Mouse (Mus musculus): ENCODE measurements at regions not wholly inside any gene's neighbourhood (a gene's known extent, or its start where the extent isn't known, plus 50 kb on each side); places are given as distances from the start of the nearest gene placed in this dataset.

DNA sequence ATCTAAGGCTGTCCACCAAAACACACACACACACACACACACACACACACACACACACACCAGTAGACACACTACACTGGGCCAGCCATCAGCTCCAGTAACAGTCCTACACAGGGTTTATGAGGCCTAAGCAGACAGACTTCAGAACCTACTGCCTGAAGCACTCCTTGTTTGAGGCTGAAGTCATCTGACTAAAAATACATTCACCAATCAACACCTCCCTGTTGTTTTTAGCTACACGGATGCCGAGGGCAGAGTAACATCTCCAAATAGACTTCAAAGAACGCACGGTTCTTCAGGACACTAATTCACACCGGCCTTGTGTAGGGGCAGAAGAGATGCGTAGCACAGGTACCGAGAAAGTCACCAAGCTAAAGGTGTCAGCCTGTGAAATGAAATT lies 282.2 kb downstream of the Pik3r1 start:
- no peak overlapping the region for H3K4me3 ChIP-seq (replicated peaks in 1 of 3; ENCODE audit: low read depth in 2 of 3, low read length in 2 of 3, poor library complexity in 1 of 3)
- no peak overlapping the region for H3K27ac ChIP-seq (ENCODE audit: insufficient read depth, low read depth)
- no peak overlapping the region for H3K9ac ChIP-seq (ENCODE audit: insufficient read depth, low read depth)
- H3K79me2 ChIP-seq (replicated peaks; ENCODE audit: control insufficient read depth, extremely low read depth, insufficient read depth, poor library complexity, severe bottlenecking), result no peaks in the 10 kb centered on the region
- H3K4me1 ChIP-seq (ENCODE audit: control insufficient read depth in 1 of 2, insufficient read depth in 2 of 2), result peaks cover 4 to 31% of the 10 kb centered on the region in 2 experiments; a peak in 3 of 4 replicates
- DNase-seq (ENCODE audit: extremely low read depth), result no peak
- no peak overlapping the region for H3K4me2 ChIP-seq (ENCODE audit: insufficient read depth, low read depth, poor library complexity, severe bottlenecking)
- in situ Hi-C loops (cut with MboI; ENCODE audit: low pct_ligation_motif_present, low pct_unique_long_range_greater_than_20kb, low sequenced_read_pairs) (no loop called here), dilution Hi-C loops (cut with MboI; ENCODE audit: extremely low pct_ligation_motif_present, extremely low pct_unique_long_range_greater_than_20kb, low sequenced_read_pairs) (no loop called here)
- no peaks in the 10 kb centered on the region for H3K36me3 ChIP-seq (replicated peaks in 1 of 2; ENCODE audit: control insufficient read depth in 1 of 2, insufficient read depth in 1 of 2, low read length in 1 of 2)
- no peaks in the 10 kb centered on the region for H3K9me3 ChIP-seq (replicated peaks; ENCODE audit: low read length)
- no peak for TF ChIP-seq JUND (conservative IDR thresholded peaks at IDR 0.05; ENCODE audit: low read depth, low read length)
- no peak for TF ChIP-seq MXI1 (IDR thresholded peaks at IDR 0.05; ENCODE audit: low read depth, low read length)
- no peak for TF ChIP-seq NELFE (IDR thresholded peaks at IDR 0.05; ENCODE audit: low read depth, low read length)
- TF ChIP-seq ETS1 (conservative IDR thresholded peaks at IDR 0.05; ENCODE audit: low read depth, low read length), result no peak
- TF ChIP-seq EP300 (IDR thresholded peaks at IDR 0.05; ENCODE audit: low read length), result no peak
- TF ChIP-seq BHLHE40 (IDR thresholded peaks at IDR 0.05; ENCODE audit: low read depth, low read length), result no peak
- TF ChIP-seq ZC3H11A (IDR thresholded peaks at IDR 0.05; ENCODE audit: low read depth, low read length), result no peak
- no peak for TF ChIP-seq MAX (IDR thresholded peaks at IDR 0.05; ENCODE audit: low read length)
- H3K27me3 ChIP-seq (replicated peaks), result no peaks in the 10 kb centered on the region

DNA sequence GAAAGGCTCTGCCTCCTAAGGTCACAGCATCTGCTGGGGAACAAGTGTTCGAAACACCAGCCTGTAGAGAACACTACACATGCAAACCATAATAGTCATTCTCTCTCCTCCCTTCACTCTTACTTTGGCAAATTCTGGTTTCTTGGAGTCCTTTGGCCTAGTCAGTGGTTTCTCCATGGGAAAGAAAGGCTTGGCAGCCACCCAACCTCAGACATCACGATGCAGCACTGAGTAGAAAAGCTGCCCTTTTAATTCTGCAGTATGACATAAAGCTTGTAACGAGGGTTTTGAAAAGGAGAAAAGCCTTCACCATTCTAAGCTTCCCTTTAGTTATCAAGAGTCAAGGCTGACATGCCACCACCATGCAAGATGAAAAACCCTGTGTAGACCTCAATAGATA lies 284.2 kb downstream of the Pik3r1 start:
- DNase-seq (ENCODE audit: extremely low read depth), result no peak
- H3K4me2 ChIP-seq (ENCODE audit: insufficient read depth, low read depth, poor library complexity, severe bottlenecking), result no peak overlapping the region
- H3K27ac ChIP-seq (ENCODE audit: insufficient read depth, low read depth), result no peak overlapping the region
- no peak overlapping the region for H3K4me3 ChIP-seq (replicated peaks in 1 of 3; ENCODE audit: low read depth in 2 of 3, low read length in 2 of 3, poor library complexity in 1 of 3)
- no peaks in the 10 kb centered on the region for H3K36me3 ChIP-seq (replicated peaks in 1 of 2; ENCODE audit: control insufficient read depth in 1 of 2, insufficient read depth in 1 of 2, low read length in 1 of 2)
- H3K79me2 ChIP-seq (replicated peaks; ENCODE audit: control insufficient read depth, extremely low read depth, insufficient read depth, poor library complexity, severe bottlenecking), result no peaks in the 10 kb centered on the region
- TF ChIP-seq ZC3H11A (IDR thresholded peaks at IDR 0.05; ENCODE audit: low read depth, low read length), result no peak
- no peak for TF ChIP-seq ZMIZ1 (IDR thresholded peaks at IDR 0.05; ENCODE audit: low read depth, low read length)
- no peak for TF ChIP-seq ZKSCAN1 (IDR thresholded peaks at IDR 0.05; ENCODE audit: borderline replicate concordance, low read depth, low read length)
- no peak for TF ChIP-seq KAT2A (IDR thresholded peaks at IDR 0.05; ENCODE audit: insufficient replicate concordance, low read length)
- no peak for TF ChIP-seq HCFC1 (IDR thresholded peaks at IDR 0.05; ENCODE audit: low read depth, low read length)
- TF ChIP-seq MYC (IDR thresholded peaks at IDR 0.05; ENCODE audit: low read depth, low read length), result no peak
- TF ChIP-seq JUND (conservative IDR thresholded peaks at IDR 0.05; ENCODE audit: low read depth, low read length), result no peak
- TF ChIP-seq EP300 (IDR thresholded peaks at IDR 0.05; ENCODE audit: low read length), result no peak
- TF ChIP-seq USF2 (conservative IDR thresholded peaks at IDR 0.05; ENCODE audit: low read depth, low read length), result no peak
- no peak for TF ChIP-seq RAD21 (IDR thresholded peaks at IDR 0.05; ENCODE audit: low read depth, low read length)
- no peak overlapping the region for H3K9ac ChIP-seq (ENCODE audit: insufficient read depth, low read depth)
- in situ Hi-C loops (cut with MboI; ENCODE audit: low pct_ligation_motif_present, low pct_unique_long_range_greater_than_20kb, low sequenced_read_pairs), result no loop called here
- peaks cover 4 to 16% of the 10 kb centered on the region in 2 experiments; a peak in 3 of 4 replicates for H3K4me1 ChIP-seq (ENCODE audit: control insufficient read depth in 1 of 2, insufficient read depth in 2 of 2)
- dilution Hi-C loops (cut with MboI; ENCODE audit: extremely low pct_ligation_motif_present, extremely low pct_unique_long_range_greater_than_20kb, low sequenced_read_pairs), result no loop called here
- no peaks in the 10 kb centered on the region for H3K9me3 ChIP-seq (replicated peaks; ENCODE audit: low read length)
- no peaks in the 10 kb centered on the region for H3K27me3 ChIP-seq (replicated peaks)

Measured in CH12.LX (cell line).